Mouse (Mus musculus) kidney, embryonic 16.5 days (tissue): ENCODE data around the gene Mrpl49. TPM values are rescaled to one million over a fixed set of nuclear protein-coding genes. Genes with fewer than 3 reads are reported as not detected.
"Not testable (repeated sequence)": the region's sequence is repeated elsewhere in the genome, so short reads cannot be mapped to it uniquely, and the experiment has no call there.

Source experiments
- ATAC-seq: fragments of 200-750 bp; cut with Nextera tagmentation; 2 replicates; pipeline ENCODE4 v1.8.0; 2017; ENCODE audit warnings: moderate TSS enrichment; ENCODE audit not compliant: low FRiP score, low TSS enrichment
- H3K27ac ChIP-seq: fragments of 300-500 bp; sonication (generic); 2 replicates; pipeline ENCODE4 v1.5.1; 2014; ENCODE audit warnings: low read length
- H3K27me3 ChIP-seq: fragments of 300-500 bp; sonication (generic); 2 replicates; pipeline ENCODE4 v1.6.1; 2014; ENCODE audit warnings: low read length, control low read depth, mixed read lengths; ENCODE audit not compliant: insufficient read depth
- H3K36me3 ChIP-seq: fragments of 300-500 bp; sonication (generic); 2 replicates; pipeline ENCODE4 v1.6.1; 2014; ENCODE audit warnings: low read length, control low read depth, mixed read lengths; ENCODE audit not compliant: insufficient read depth
- H3K4me1 ChIP-seq: fragments of 300-500 bp; sonication (generic); 2 replicates; pipeline ENCODE4 v1.6.1; 2014; ENCODE audit warnings: low read length, control low read depth, mixed read lengths; ENCODE audit not compliant: insufficient read depth
- H3K4me2 ChIP-seq: fragments of 300-500 bp; sonication (generic); replicated peaks from 2 replicates; pipeline ENCODE4 v1.6.1; 2014; ENCODE audit warnings: low read depth, low read length
- H3K4me3 ChIP-seq: fragments of 300-500 bp; sonication (generic); 2 replicates; pipeline ENCODE4 v1.5.1; 2014; ENCODE audit warnings: mild to moderate bottlenecking, low read length
- H3K9ac ChIP-seq: fragments of 300-500 bp; sonication (generic); replicated peaks from 2 replicates; pipeline ENCODE4 v1.6.1; 2014; ENCODE audit warnings: low read length
- H3K9me3 ChIP-seq: fragments of 300-500 bp; sonication (generic); 2 replicates; pipeline ENCODE4 v1.6.1; 2016; ENCODE audit warnings: low read length, control low read depth
- WGBS: fragments of 180-500 bp; shearing (Covaris S2); extraction: QIAGEN DNeasy Blood & Tissue Kit; methylation state at CpG from one replicate; pipeline ENCODE4 v1.1.7; 2014; 5-methylcytosine and 5-hydroxymethylcytosine counted together
- polyA plus RNA-seq: library from polyadenylated mRNA; unstranded; fragments of >200 nt; fragmentation: Nextera tagmentation; extraction: Ambion mirVana; gene quantifications from 2 replicates; pipeline ENCODE4 v1.2.1, GENCODE M21; 2015

Mrpl49 gene
- polyA plus RNA-seq, 1 experiment from 2014 or later = 87.2 TPM

DNA sequence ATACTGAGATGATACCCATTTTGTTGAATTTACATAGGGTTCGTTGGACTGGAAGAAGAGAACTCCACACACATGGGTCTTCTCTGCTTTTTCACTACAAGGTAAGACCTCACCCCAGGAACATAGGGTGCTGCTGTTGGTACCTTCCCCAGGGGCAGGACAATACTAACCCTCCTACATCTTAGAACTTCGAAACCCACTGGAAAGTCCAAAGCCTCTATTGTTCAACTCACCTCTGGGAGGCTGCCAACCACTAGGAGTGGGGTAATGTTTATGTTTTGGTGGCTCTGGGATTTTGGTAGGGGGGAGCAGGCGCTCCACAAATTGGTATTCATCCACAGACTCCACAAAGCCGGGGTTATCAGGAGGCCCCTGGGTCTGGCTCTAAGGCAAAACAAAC lies 889 bp downstream of the Mrpl49 start:
- H3K9me3 ChIP-seq = no peaks in the 10 kb centered on the region
- H3K36me3 ChIP-seq = peaks cover 48% of the 10 kb centered on the region
- WGBS = 46% methylated on average over 4 of the region's 4 CpGs
- H3K9ac ChIP-seq = peak overlapping the region; percentile 91
- H3K4me1 ChIP-seq = peaks cover 25% of the 10 kb centered on the region
- no peak for ATAC-seq
- H3K27ac ChIP-seq = no peak overlapping the region
- H3K4me3 ChIP-seq = peak overlapping the region; percentile 97
- no peaks in the 10 kb centered on the region for H3K27me3 ChIP-seq
- peak overlapping the region; percentile 88 for H3K4me2 ChIP-seq

DNA sequence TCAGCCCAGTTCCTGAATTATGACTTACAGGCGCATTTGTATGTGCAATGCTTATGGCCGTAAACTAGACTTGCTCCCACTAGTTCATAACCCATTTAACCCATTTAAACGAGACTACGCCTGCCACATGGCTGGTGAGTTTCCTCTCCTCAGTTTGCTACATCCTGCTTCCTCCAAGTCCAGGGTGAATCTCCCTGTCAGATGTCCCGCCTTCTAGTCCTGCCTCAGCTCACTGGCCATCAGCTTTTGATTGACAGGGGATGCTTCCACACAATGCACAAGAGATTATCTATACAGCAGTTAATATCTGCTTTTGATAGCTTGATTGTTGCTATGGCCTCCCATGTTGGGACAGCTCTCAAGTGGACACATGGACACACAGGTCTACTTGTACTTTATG lies 3.3 kb downstream of the Mrpl49 start:
- no peak overlapping the region for H3K4me2 ChIP-seq
- H3K9me3 ChIP-seq = no peaks in the 10 kb centered on the region
- no peak overlapping the region for H3K9ac ChIP-seq
- H3K27me3 ChIP-seq = no peaks in the 10 kb centered on the region
- H3K36me3 ChIP-seq = peaks cover 67% of the 10 kb centered on the region
- peaks cover 20% of the 10 kb centered on the region for H3K4me1 ChIP-seq
- 74% methylated on average over 5 of the region's 5 CpGs for WGBS
- no peak overlapping the region for H3K4me3 ChIP-seq
- ATAC-seq = no peak
- no peak overlapping the region for H3K27ac ChIP-seq

DNA sequence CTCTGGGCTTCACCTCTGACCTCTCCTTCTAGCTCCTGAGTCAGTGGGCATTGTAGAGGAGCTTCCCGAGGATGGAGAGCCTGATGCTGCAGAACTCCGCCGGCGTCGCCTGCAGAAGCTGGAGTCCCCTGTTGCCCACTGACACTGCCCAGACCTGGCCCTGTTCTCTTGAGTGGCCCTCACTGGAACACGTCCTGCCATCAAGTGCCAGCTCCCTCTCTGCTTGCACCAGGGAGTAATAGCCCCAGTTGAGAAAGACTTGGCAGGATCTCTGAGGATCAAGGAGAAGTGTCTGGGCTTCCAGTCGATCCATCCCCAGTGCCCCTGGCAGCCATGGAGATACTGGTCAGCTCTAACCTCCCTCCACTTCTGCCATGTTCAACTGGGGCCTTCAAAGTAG lies 5.1 kb downstream of the Mrpl49 start:
- ATAC-seq = no peak
- H3K27me3 ChIP-seq = no peaks in the 10 kb centered on the region
- 89% methylated on average over 7 of the region's 7 CpGs for WGBS

DNA sequence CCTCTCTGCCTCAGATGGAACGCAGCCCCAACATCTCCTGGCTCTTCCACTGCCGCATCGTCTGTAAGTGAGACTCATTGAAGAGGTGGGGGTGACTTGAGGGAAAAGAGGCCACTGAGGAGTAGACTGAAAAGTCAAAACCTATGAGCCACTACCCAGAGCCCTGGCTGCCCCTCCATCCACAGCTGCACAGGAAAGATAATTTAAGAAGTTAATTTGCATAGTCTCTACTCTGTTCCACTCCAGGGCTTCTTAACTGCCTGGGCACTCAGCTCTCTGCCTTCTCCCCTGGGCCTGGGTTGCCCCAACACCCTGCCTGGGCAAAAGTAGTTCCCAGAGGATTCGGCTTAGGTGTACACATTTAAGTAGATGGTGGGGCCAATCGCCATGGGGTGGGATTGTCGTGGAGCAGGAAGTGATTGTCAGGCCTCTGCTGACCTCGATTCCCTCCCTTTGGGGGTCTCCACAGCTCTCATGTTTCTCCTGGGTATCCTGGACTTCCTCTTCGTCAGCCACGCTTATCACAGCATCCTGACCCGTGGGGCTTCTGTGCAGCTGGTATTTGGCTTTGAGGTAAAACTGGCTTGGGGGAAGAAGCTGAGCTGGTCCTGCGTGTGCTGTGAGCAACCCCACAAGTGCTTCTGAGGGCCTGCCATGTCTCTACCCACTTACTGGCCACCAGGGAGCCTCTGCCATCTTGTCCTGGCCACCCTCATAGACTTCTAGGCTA lies 8.7 kb downstream of the Mrpl49 start:
- Histone ChIP-seq H3K9ac (0 out of 2 replicates have a peak overlapping the region, but pooled peaks have one; percentile 22), H3K36me3 (peaks cover 59% of the 10 kb centered on the region), H3K4me2 (no peak overlapping the region), H3K27me3 (no peaks in the 10 kb centered on the region), H3K4me1 (peaks cover 16% of the 10 kb centered on the region), H3K27ac (no peak overlapping the region), H3K9me3 (no peaks in the 10 kb centered on the region), H3K4me3 (no peak overlapping the region)
- WGBS = 84% methylated on average over 11 of the region's 11 CpGs
- ATAC-seq = no peak

More for the DNA sequence above, 5.1 kb downstream of the Mrpl49 start:
- peaks cover 76% of the 10 kb centered on the region for H3K36me3 ChIP-seq
- H3K9ac ChIP-seq = no peak overlapping the region
- H3K4me1 ChIP-seq = peaks cover 20% of the 10 kb centered on the region
- no peak overlapping the region for H3K4me3 ChIP-seq
- H3K27ac ChIP-seq = no peak overlapping the region
- H3K4me2 ChIP-seq = no peak overlapping the region
- no peaks in the 10 kb centered on the region for H3K9me3 ChIP-seq

DNA sequence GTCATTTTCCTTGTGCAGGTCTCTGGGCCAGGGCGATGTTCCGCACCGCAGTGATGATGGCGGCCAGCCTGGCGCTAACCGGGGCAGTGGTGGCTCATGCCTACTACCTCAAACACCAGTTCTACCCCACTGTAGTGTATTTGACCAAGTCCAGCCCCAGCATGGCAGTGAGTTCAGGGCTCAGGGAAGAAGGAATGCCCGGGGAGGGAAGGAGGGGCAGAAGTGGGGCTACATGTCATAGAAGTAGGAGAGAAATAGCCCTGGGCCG lies 9.8 kb downstream of the Mrpl49 start:
- Histone ChIP-seq H3K4me3 (peak overlapping the region; percentile 77), H3K27me3 (no peaks in the 10 kb centered on the region), H3K4me2 (peak overlapping the region; percentile 71), H3K36me3 (peaks cover 49% of the 10 kb centered on the region), H3K9ac (peak overlapping the region; percentile 86), H3K27ac (no peak overlapping the region), H3K9me3 (no peaks in the 10 kb centered on the region), H3K4me1 (peaks cover 16% of the 10 kb centered on the region)
- 86% methylated on average over 8 of the region's 8 CpGs for WGBS
- no peak for ATAC-seq

DNA sequence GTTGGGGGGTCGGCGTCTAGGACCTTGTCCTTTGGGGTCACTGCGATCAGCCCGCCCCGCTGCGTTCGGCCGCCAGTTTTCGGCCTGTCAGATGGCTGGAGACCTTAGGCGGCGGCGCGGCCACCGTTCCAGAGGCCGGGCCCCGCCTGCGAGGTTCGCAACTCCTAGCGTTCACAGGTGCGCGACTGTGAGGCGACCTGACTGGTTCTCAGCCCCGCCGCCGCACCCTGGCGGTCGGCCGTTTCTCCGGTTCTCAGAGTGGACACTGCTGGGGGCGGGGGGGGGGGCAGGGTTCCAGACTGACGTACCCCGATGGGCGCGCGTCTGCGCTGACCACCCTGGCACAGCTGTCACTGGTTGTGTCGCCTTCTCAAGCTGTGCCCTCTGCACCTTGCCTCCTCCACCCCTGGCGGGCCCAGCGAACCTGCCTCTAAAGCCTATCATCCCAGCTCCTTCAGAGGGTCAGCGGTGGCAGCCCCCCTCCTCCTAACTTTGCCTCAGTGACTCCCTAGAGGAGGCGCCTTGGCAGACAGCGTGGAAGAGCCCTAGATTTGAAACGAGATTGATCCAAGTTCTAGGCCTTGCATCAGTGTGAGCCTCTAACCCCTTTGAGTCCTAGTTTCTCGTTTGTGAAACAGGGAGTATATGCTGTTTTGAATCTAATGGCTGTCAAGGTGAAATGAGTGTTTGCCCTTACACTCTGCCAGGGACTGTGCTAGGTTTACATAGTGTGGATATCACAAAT lies 10.3 kb downstream of the Mrpl49 start:
- H3K4me1 ChIP-seq = peaks cover 17% of the 10 kb centered on the region
- peak overlapping the region; percentile 98 for H3K27ac ChIP-seq
- peak overlapping the region; percentile 71 for H3K4me2 ChIP-seq
- H3K9ac ChIP-seq = peak overlapping the region; percentile 86
- no peaks in the 10 kb centered on the region for H3K9me3 ChIP-seq
- peaks cover 44% of the 10 kb centered on the region for H3K36me3 ChIP-seq
- WGBS = under 1% methylated on average over 43 of the region's 44 CpGs
- H3K27me3 ChIP-seq = no peaks in the 10 kb centered on the region
- ATAC-seq = peak; percentile 10
- peak overlapping the region; percentile 77 for H3K4me3 ChIP-seq

DNA sequence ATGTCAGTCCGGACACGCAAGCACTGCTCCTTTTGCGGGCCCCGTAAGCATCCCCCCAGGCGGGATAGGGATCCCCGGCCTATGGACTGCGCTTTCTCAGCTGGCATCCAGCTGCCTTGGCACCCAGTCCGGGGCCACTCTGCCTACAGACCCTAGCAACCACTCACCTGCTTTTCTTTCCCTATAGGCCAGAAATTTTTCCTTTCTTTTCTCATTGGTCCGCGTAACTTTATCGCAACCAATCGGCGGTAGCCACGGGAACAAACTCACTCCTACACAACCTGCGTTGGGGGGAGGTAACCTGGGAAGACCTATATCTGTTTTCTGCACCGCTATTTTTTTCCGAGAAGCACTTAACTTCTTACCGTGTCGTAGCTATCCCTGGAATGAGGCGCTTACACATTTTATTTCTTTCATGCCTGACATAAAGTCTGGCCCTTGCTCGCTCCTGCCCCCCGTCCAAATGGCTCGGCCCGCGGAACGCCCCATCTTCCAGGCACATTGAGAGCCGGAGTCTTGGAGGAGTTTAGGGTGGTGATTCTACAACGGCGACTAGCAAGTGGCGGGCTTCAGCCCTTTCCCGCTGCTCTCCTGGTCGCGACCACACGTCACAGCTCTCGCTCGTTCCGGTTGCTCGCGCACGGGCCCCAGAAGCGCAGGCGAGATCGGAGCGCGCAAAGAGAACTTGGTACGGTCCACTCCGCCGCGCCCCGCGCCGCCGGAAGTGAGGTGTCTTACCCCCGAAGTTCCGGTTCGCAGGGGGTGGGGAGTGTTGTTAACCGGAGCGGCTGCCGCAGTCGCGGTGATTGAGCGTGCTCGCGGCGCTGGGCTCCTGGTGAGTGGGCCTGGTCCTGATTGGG lies 11.1 kb downstream of the Mrpl49 start, which contains the start of gene Syvn1:
Gene Syvn1, plus strand, starts transcription at position 283 of the 860 bp plus-strand sequence.
- Histone ChIP-seq H3K4me2 (peak within 1 kb of the TSS; percentile 71), H3K9me3 (no peaks in the 10 kb centered on the region), H3K36me3 (peaks cover 36% of the 10 kb centered on the region), H3K9ac (peak within 1 kb of the TSS; percentile 86), H3K4me1 (peaks cover 25% of the 10 kb centered on the region), H3K27me3 (no peaks in the 10 kb centered on the region), H3K4me3 (peak within 1 kb of the TSS; percentile 77), H3K27ac (peak within 1 kb of the TSS; percentile 98)
- WGBS = 0% methylated on average over 65 of the region's 65 CpGs
- peak; percentile 90 for ATAC-seq

DNA sequence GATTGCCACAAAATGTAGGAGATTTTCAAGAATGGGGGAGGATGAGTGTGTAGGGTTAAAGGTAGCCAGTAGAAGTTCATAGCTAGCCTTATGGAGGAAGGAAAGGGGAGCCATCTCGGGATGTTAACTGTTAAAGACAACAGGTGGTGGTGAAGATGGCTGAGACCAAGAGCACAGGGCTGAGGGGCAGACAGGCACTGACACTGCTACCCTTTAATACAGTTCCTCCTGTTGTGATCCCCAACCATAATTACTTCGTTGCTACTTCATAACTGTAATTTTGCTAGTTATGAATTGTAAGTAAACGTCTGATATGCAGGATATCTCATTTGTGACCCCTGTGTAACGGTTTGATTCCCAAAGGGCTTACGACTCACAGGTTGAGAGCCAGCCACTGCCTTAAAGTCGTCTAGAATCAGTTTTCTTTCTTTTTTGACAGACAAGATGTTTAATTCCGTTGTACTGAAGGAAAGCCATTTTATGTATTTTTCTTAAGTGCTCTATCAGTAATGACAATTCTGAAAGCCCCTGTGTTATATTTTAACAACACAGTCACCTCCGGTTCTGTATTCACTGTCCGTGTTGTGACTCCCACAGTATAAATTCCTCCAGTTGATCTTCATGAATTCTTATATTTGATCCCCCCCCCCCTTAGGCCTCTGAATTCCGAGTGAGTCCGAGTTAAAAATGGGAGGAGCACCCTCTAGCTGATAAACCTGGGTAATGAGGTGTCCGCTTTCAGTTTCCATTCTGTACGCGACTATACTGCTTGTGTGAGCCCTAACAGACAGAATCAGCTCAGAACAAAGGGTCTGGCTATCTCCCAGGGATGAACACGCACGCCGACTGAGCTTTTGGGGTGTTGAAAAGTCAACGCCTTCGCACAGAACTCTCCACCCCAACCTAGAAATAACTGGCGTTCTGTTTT lies 12.0 kb downstream of the Mrpl49 start:
- Histone ChIP-seq H3K4me3 (peak overlapping the region; percentile 77), H3K9ac (peak overlapping the region; percentile 86), H3K36me3 (peaks cover 27% of the 10 kb centered on the region), H3K4me2 (peak overlapping the region; percentile 71), H3K27ac (peak overlapping the region; percentile 98), H3K27me3 (no peaks in the 10 kb centered on the region), H3K9me3 (no peaks in the 10 kb centered on the region), H3K4me1 (peaks cover 27% of the 10 kb centered on the region)
- ATAC-seq = peak; percentile 32
- 13% methylated on average over 20 of the region's 20 CpGs for WGBS

DNA sequence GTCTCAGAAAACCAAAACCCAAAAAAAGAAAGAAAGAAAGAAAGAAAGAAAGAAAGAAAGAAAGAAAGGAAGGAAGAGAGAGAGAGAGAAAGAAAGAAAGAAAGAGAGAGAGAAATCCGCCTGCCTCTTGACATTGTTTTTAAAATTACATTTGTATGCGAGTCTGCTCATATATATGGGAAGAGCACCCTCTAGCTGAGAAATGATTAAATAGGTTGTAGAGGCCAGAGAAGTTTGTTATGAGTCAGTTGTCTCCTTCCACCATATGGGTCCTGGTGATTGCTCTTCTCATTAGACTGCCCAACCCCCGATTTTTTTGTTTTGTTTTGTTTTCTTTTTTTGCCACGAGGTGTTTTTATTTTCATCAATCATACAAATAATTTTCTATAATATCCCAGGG lies 13.5 kb downstream of the Mrpl49 start:
- not testable (repeated sequence) for ATAC-seq, H3K4me2 ChIP-seq, H3K27me3 ChIP-seq, H3K9me3 ChIP-seq, H3K9ac ChIP-seq, H3K4me3 ChIP-seq, H3K27ac ChIP-seq
- Histone ChIP-seq H3K4me1 (peaks cover 27% of the 10 kb centered on the region), H3K36me3 (peaks cover 12% of the 10 kb centered on the region)
- WGBS = 58% methylated on average over 4 of the region's 4 CpGs
